Mouse (Mus musculus) limb, embryonic 11.5 days (tissue): ENCODE measurements at regions not wholly inside any gene's neighbourhood (a gene's known extent, or its start where the extent isn't known, plus 50 kb on each side); places are given as distances from the start of the nearest gene placed in this dataset.

Experiments used
- ATAC-seq: fragments of 200-750 bp; cut with Nextera tagmentation; 2 replicates; pipeline ENCODE4 v1.8.0; 2017; ENCODE audit warnings: low read depth; ENCODE audit not compliant: insufficient number of reproducible peaks, low FRiP score, low TSS enrichment
- DNase-seq: peaks from one replicate; pipeline ENCODE4 v3.0.0-alpha.2; 2015; ENCODE audit warnings: low spot score
- H3K27ac ChIP-seq: fragments of 300-500 bp; sonication (generic); replicated peaks from 2 replicates; pipeline ENCODE4 v1.5.1; 2014; ENCODE audit warnings: low read depth, mild to moderate bottlenecking, low read length
- H3K27me3 ChIP-seq: fragments of 300-500 bp; sonication (generic); 2 replicates; pipeline ENCODE4 v1.6.1; 2014; ENCODE audit warnings: mild to moderate bottlenecking, low read length, mixed read lengths; ENCODE audit not compliant: control insufficient read depth, insufficient read depth
- H3K36me3 ChIP-seq: fragments of 300-500 bp; sonication (generic); 2 replicates; pipeline ENCODE4 v1.6.1; 2014; ENCODE audit warnings: mild to moderate bottlenecking, low read length, moderate library complexity, mixed read lengths; ENCODE audit not compliant: control insufficient read depth, insufficient read depth
- H3K4me1 ChIP-seq: fragments of 300-500 bp; sonication (generic); 2 replicates; pipeline ENCODE4 v1.6.1; 2014; ENCODE audit warnings: low read length, mixed read lengths; ENCODE audit not compliant: control insufficient read depth, insufficient read depth
- H3K4me2 ChIP-seq: fragments of 300-500 bp; sonication (generic); 2 replicates; pipeline ENCODE4 v1.6.1; 2014; ENCODE audit warnings: low read depth, mild to moderate bottlenecking, moderate library complexity; ENCODE audit not compliant: severe bottlenecking
- H3K4me3 ChIP-seq: fragments of 300-500 bp; sonication (generic); 2 replicates; pipeline ENCODE4 v1.5.1; 2014; ENCODE audit warnings: low read depth, low read length
- H3K9ac ChIP-seq: fragments of 300-500 bp; sonication (generic); 2 replicates; pipeline ENCODE4 v1.6.1; 2014; ENCODE audit warnings: mild to moderate bottlenecking, low read length
- H3K9me3 ChIP-seq: fragments of 300-500 bp; sonication (generic); 2 replicates; pipeline ENCODE4 v1.6.1; 2016; ENCODE audit warnings: low read length; ENCODE audit not compliant: control insufficient read depth
- WGBS: fragments of 180-500 bp; shearing (Covaris S2); extraction: QIAGEN DNeasy Blood & Tissue Kit; methylation state at CpG from one replicate; pipeline ENCODE4 v1.1.7; 2014; 5-methylcytosine and 5-hydroxymethylcytosine counted together

DNA sequence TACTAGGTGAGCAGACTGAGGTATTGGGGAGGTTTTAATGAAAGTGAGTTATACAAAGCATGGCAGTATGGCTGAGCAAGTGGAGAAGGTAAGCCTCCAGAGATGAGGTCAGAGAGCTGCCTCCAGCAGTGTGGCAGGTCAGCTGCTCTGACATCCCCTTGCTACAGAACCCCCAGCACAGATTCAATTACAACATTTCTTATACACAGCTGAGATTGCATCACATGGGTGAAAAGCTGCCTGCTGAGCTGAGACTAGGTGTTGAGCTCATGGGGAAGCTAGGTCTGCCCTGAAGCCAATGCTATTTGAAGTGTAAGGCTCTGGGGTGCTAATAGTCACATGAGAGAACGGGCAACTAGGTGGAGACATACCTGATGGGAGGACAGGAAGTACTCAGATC lies 350.4 kb upstream of the Meis1 start:
- H3K36me3 ChIP-seq = no peaks in the 10 kb centered on the region
- H3K9me3 ChIP-seq = no peaks in the 10 kb centered on the region
- WGBS = 61% methylated on average over 1 of the region's 1 CpGs
- DNase-seq (no peak), ATAC-seq (no peak)
- no peak overlapping the region for H3K4me3 ChIP-seq
- H3K9ac ChIP-seq = no peak overlapping the region
- H3K27ac ChIP-seq = no peak overlapping the region
- no peaks in the 10 kb centered on the region for H3K27me3 ChIP-seq
- no peak overlapping the region for H3K4me2 ChIP-seq
- H3K4me1 ChIP-seq = no peaks in the 10 kb centered on the region

DNA sequence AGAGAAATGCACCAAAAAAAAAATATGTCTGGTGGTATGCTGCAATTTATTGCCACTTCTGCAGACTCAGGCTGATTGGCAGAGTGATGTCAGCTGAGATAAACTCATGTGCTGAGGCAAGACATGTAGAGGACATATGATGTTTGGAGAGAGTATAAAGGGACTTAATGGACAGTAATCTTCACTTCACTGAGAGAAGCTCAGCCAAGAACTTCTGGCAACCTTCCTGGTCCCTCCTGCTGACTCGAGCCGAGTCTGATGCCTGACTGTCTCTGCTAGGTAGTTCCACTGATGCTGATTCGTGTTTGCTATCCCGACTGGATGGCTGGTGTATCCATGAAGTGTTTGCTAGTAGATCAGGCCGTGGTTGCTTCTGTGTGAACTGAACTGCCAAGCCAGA lies 354.7 kb upstream of the Meis1 start:
- Histone ChIP-seq H3K4me3 (no peak overlapping the region), H3K4me2 (no peak overlapping the region), H3K4me1 (no peaks in the 10 kb centered on the region), H3K27ac (no peak overlapping the region), H3K27me3 (no peaks in the 10 kb centered on the region), H3K9me3 (no peaks in the 10 kb centered on the region), H3K9ac (no peak overlapping the region), H3K36me3 (no peaks in the 10 kb centered on the region)
- no peak for DNase-seq
- WGBS = 87% methylated on average over 5 of the region's 5 CpGs
- no peak for ATAC-seq

DNA sequence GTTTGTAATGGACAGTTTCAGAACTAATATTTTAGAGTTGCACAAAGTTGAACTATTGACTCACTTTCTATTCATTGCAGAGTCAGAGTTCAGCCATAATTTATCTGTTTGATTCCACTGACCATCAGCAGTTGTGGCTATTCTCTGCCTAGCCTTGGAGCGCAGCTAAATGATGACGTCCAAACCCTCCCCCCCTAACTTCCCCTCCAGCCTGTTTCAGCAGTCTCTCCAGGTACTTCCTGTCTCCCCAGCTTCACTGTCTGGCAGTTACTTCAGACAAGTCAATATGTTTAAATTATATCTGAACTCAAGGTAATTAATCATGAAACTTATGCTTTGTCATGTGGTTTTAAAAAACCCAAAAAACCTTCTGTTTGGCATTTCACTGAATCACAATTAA lies 362.1 kb upstream of the Meis1 start:
- WGBS = 45% methylated on average over 2 of the region's 2 CpGs
- DNase-seq = no peak

GRCm38 (mm10) chr11:19389136-19389535 lies 370.4 kb upstream of the Meis1 start:
- Histone ChIP-seq H3K9ac (no peak overlapping the region), H3K27ac (no peak overlapping the region), H3K36me3 (no peaks in the 10 kb centered on the region), H3K4me1 (no peaks in the 10 kb centered on the region), H3K9me3 (no peaks in the 10 kb centered on the region), H3K4me3 (no peak overlapping the region), H3K27me3 (no peaks in the 10 kb centered on the region), H3K4me2 (no peak overlapping the region)
- DNase-seq (no peak), ATAC-seq (no peak)
- 89% methylated on average over 6 of the region's 6 CpGs for WGBS

More for the DNA sequence above, 362.1 kb upstream of the Meis1 start:
- Histone ChIP-seq H3K27ac (no peak overlapping the region), H3K4me2 (no peak overlapping the region), H3K27me3 (no peaks in the 10 kb centered on the region), H3K9me3 (no peaks in the 10 kb centered on the region), H3K36me3 (no peaks in the 10 kb centered on the region), H3K9ac (no peak overlapping the region), H3K4me3 (no peak overlapping the region), H3K4me1 (no peaks in the 10 kb centered on the region)
- no peak for ATAC-seq

- no peak overlapping the region for H3K27ac ChIP-seq
- 68% methylated on average over 1 of the region's 1 CpGs for WGBS
- no peak overlapping the region for H3K4me2 ChIP-seq
- H3K4me3 ChIP-seq = no peak overlapping the region
- DNase-seq = no peak
- H3K27me3 ChIP-seq = no peaks in the 10 kb centered on the region
- ATAC-seq = no peak
- H3K9ac ChIP-seq = no peak overlapping the region
- H3K9me3 ChIP-seq = no peaks in the 10 kb centered on the region
- no peaks in the 10 kb centered on the region for H3K36me3 ChIP-seq
- no peaks in the 10 kb centered on the region for H3K4me1 ChIP-seq
Observed at GRCm38 (mm10) chr11:19392190-19392589, 373.4 kb upstream of the Meis1 start.

GRCm38 (mm10) chr11:19394372-19394771 lies 375.6 kb upstream of the Meis1 start:
- ATAC-seq = no peak
- Histone ChIP-seq H3K27ac (no peak overlapping the region), H3K4me1 (no peaks in the 10 kb centered on the region), H3K9me3 (no peaks in the 10 kb centered on the region), H3K9ac (no peak overlapping the region), H3K27me3 (no peaks in the 10 kb centered on the region), H3K4me3 (no peak overlapping the region), H3K4me2 (no peak overlapping the region), H3K36me3 (no peaks in the 10 kb centered on the region)
- DNase-seq = no peak

GRCm38 (mm10) chr11:19400396-19400795 lies 381.6 kb upstream of the Meis1 start:
- Histone ChIP-seq H3K4me3 (no peak overlapping the region), H3K4me2 (no peak overlapping the region), H3K9ac (no peak overlapping the region), H3K9me3 (no peaks in the 10 kb centered on the region), H3K27me3 (no peaks in the 10 kb centered on the region), H3K36me3 (no peaks in the 10 kb centered on the region), H3K27ac (no peak overlapping the region), H3K4me1 (no peaks in the 10 kb centered on the region)
- no peak for DNase-seq
- 82% methylated on average over 7 of the region's 7 CpGs for WGBS
- no peak for ATAC-seq

DNA sequence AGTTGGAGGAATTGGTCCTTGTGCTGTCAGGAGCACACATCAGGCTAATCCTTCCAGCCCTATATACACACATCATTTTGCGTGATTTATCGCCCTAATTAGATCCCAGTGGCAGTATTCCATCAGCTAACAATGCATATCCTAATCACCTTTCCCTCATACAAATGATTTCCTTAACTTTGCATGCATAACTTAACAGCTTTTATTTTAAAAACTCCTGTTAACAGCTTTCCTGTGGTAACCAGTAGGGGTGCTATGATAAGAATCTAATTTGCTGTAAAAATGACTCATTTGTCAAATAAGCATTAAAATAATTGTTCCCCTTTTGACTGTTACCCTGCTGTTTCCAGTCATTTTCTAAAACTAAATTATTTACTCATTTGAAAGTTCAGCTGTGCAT lies 401.4 kb upstream of the Meis1 start:
- 84% methylated on average over 2 of the region's 2 CpGs for WGBS
- Histone ChIP-seq H3K9me3 (no peaks in the 10 kb centered on the region), H3K4me3 (no peak overlapping the region), H3K27me3 (no peaks in the 10 kb centered on the region), H3K4me1 (peaks cover 14% of the 10 kb centered on the region), H3K4me2 (no peak overlapping the region), H3K27ac (no peak overlapping the region), H3K36me3 (no peaks in the 10 kb centered on the region), H3K9ac (no peak overlapping the region)
- DNase-seq = no peak
- no peak for ATAC-seq

DNA sequence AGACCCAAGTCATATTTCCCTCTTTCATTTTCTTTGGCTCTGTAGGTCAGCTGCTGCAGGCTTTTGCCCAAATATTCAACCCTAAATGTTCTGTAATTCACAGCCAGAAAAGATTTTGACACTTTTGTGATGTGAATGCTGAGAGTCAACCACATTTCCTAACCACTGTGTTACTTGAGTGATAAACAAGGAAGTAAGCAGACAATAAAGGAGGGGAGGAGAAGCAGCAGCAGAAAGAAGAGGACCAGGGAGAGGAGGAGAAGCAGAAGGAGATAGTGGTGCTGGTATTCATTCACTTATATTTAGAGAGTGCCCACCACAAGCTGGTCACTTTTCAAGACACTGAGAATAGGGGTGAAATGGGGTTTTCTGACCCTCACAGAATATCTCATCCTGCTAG lies 404.5 kb upstream of the Meis1 start:
- H3K27ac ChIP-seq = no peak overlapping the region
- DNase-seq (no peak), ATAC-seq (no peak)
- H3K4me1 ChIP-seq = peaks cover 14% of the 10 kb centered on the region
- H3K4me3 ChIP-seq = no peak overlapping the region
- H3K36me3 ChIP-seq = no peaks in the 10 kb centered on the region
- H3K27me3 ChIP-seq = no peaks in the 10 kb centered on the region
- no peaks in the 10 kb centered on the region for H3K9me3 ChIP-seq
- H3K4me2 ChIP-seq = no peak overlapping the region
- H3K9ac ChIP-seq = no peak overlapping the region
